In the genomic region with DNA sequence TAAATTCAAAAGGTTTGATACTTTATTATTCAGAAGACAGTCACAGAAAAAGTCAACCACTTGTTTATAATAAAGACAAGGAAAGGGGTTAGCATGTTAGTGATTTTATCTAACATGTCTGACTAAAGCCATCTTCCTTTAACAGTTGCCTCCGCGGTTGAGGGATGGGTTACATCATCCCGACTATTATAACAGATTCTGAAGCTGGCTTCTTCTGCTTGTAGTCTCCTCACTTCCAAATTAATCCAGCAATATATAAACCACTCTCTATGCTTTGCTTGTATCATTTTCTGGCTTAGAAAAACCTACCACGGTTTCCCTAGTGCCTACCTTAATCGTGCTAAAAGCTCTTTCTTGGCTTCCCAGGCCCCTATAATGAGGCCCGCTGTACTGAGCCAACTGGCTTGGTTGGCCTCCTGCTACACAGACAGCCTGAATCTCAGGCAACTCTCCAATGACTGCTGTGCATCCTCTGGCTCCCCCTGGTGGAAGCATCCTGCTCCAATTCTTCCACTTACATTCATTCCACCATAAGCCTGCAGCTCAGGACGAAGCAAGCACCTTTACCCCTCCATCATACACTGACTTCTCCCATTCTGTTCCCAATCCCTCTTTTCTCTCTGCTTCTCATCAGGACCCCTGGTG, we compare ENCODE assay signal across 8 mouse cellular contexts. TPM values are rescaled to one million over a fixed set of nuclear protein-coding genes. Genes with fewer than 3 reads are reported as not detected.
DNase-seq lines count a peak whose midpoint lies in the region; ATAC-seq and TF ChIP-seq lines count a peak whose summit lies in the region.

No protein-coding gene starts in this region.

- no peaks in the 10 kb centered on the region for H3K9me3 ChIP-seq in liver, postnatal 0 days (ENCODE audit: low read length)
- H3K9me3 ChIP-seq in neural tube, embryonic 14.5 days (ENCODE audit: control insufficient read depth, low read length), result no peaks in the 10 kb centered on the region

- H3K27me3 ChIP-seq in liver, postnatal 0 days (ENCODE audit: insufficient read depth, low read length), result no peaks in the 10 kb centered on the region
- no peaks in the 10 kb centered on the region for H3K27me3 ChIP-seq in neural tube, embryonic 14.5 days (ENCODE audit: control insufficient read depth, insufficient read depth, low read length)

- TF ChIP-seq EP300 in liver, postnatal 0 days (IDR thresholded peaks at IDR 0.05; ENCODE audit: low read depth), result no peak

- H3K36me3 ChIP-seq in liver, postnatal 0 days (replicated peaks; ENCODE audit: insufficient read depth, low read length), result peaks cover 13% of the 10 kb centered on the region
- H3K36me3 ChIP-seq in neural tube, embryonic 14.5 days (ENCODE audit: control insufficient read depth, insufficient read depth, low read length), result no peaks in the 10 kb centered on the region

- peak; percentile 84 for TF ChIP-seq CTCF in liver, postnatal 0 days (IDR thresholded peaks at IDR 0.05; ENCODE audit: low read depth)

- no peak overlapping the region for H3K9ac ChIP-seq in liver, postnatal 0 days (replicated peaks)
- H3K9ac ChIP-seq in neural tube, embryonic 14.5 days (replicated peaks; ENCODE audit: low read depth, low read length), result no peak overlapping the region

- H3K4me3 ChIP-seq in liver, postnatal 0 days (ENCODE audit: low read depth, low read length), result no peak overlapping the region
- H3K4me3 ChIP-seq in neural tube, embryonic 14.5 days (ENCODE audit: low read depth, low read length), result no peak overlapping the region

- H3K4me1 ChIP-seq in liver, postnatal 0 days (ENCODE audit: insufficient read depth), result no peaks in the 10 kb centered on the region
- no peaks in the 10 kb centered on the region for H3K4me1 ChIP-seq in neural tube, embryonic 14.5 days (ENCODE audit: control insufficient read depth, insufficient read depth, low read length)

- no peak overlapping the region for H3K27ac ChIP-seq in liver, postnatal 0 days (ENCODE audit: low read depth)
- no peak overlapping the region for H3K27ac ChIP-seq in neural tube, embryonic 14.5 days (ENCODE audit: low read depth, low read length)

- 57% methylated on average over 7 of the region's 7 CpGs for WGBS in liver, postnatal 0 days (ENCODE audit: insufficient replicate concordance)
- WGBS in neural tube, embryonic 14.5 days, result 54% methylated on average over 7 of the region's 7 CpGs

- DNase-seq in B cell, adult 2 months, result peak; percentile 72 to 76
- DNase-seq in adrenal gland, adult 18-20 months (ENCODE audit: low spot score in 2 of 2), result peak; percentile 65 to 75
- DNase-seq in embryo, embryonic 10 days (ENCODE audit: low spot score), result peak; percentile 78
- DNase-seq in gastrocnemius, postnatal 25 days, result peak; percentile 56
- peak; percentile 81 to 83 for DNase-seq in kidney, postnatal 25 days
- peak; percentile 65 for DNase-seq in liver, postnatal 0 days
- DNase-seq in telencephalon, adult 2 months (ENCODE audit: low read depth, low spot score), result peak; percentile 56

- no peak overlapping the region for H3K4me2 ChIP-seq in liver, postnatal 0 days (ENCODE audit: low read depth, low read length)
- H3K4me2 ChIP-seq in neural tube, embryonic 14.5 days (ENCODE audit: low read depth, low read length), result no peak overlapping the region

- no peak for ATAC-seq in liver, postnatal 0 days
- peak; percentile 86 for ATAC-seq in neural tube, embryonic 14.5 days (ENCODE audit: low read depth)

RNA-seq across cellular contexts. Expression of a gene that starts 18.0 kb away (rescaled TPM):
- total RNA-seq in adrenal gland, adult 18-20 months (2021), result 100 to 1,000 TPM; 213 to 242 TPM
- 10 to 100 TPM; 60.1 to 68.8 TPM for total RNA-seq in gastrocnemius, postnatal 25 days (2021)
- polyA plus RNA-seq in liver, postnatal 0 days (2015; fragmentation: Nextera tagmentation; extraction: Ambion mirVana), result 208 and 213 TPM in 2 replicates
- 61.4 and 87.3 TPM in 2 replicates for polyA plus RNA-seq in neural tube, embryonic 14.5 days (2014; fragmentation: Nextera tagmentation; extraction: Ambion mirVana)
